Mouse (Mus musculus): ENCODE data around the gene Yod1. TPM values are rescaled to one million over a fixed set of nuclear protein-coding genes. Genes with fewer than 3 reads are reported as not detected.

The Yod1 gene
- polyA plus RNA-seq, 1 experiment from 2014 or later: 13.4 TPM

- no peaks in the 10 kb centered on the region for H3K36me3 ChIP-seq
- no peak overlapping the region for H3K4me3 ChIP-seq
- peaks cover 6% of the 10 kb centered on the region; the same call in 1 of the 2 replicates for H3K4me1 ChIP-seq
- no peak for ATAC-seq (ENCODE audit: insufficient number of reproducible peaks, insufficient read depth, low FRiP score, low TSS enrichment)
- no peaks in the 10 kb centered on the region for H3K9me3 ChIP-seq
- WGBS: 66% methylated on average over 5 of the region's 5 CpGs
- H3K27ac ChIP-seq: no peak overlapping the region
- H3K4me2 ChIP-seq (replicated peaks): no peak overlapping the region
- no peaks in the 10 kb centered on the region for H3K27me3 ChIP-seq
- H3K9ac ChIP-seq: no peak overlapping the region
These were observed 17.3 kb downstream of the Yod1 start for GRCm38 (mm10) chr1:130734452-130734851.

- WGBS: 66% methylated on average over 8 of the region's 8 CpGs
- no peak overlapping the region for H3K4me3 ChIP-seq
- no peaks in the 10 kb centered on the region for H3K9me3 ChIP-seq
- H3K36me3 ChIP-seq: no peaks in the 10 kb centered on the region
- no peak overlapping the region for H3K9ac ChIP-seq
- no peak for ATAC-seq (ENCODE audit: insufficient number of reproducible peaks, insufficient read depth, low FRiP score, low TSS enrichment)
- no peak overlapping the region for H3K27ac ChIP-seq
- H3K27me3 ChIP-seq: no peaks in the 10 kb centered on the region
- H3K4me2 ChIP-seq (replicated peaks): no peak overlapping the region
- H3K4me1 ChIP-seq: peaks cover 6% of the 10 kb centered on the region; the same call in 1 of the 2 replicates
These were observed 17.7 kb downstream of the Yod1 start for GRCm38 (mm10) chr1:130734852-130735251.

GRCm38 (mm10) chr1:130737411-130737881 is 20.3 kb downstream of the Yod1 start:
- no peaks in the 10 kb centered on the region for H3K27me3 ChIP-seq
- no peak for ATAC-seq (ENCODE audit: insufficient number of reproducible peaks, insufficient read depth, low FRiP score, low TSS enrichment)
- no peak overlapping the region for H3K4me3 ChIP-seq
- 28% methylated on average over 11 of the region's 11 CpGs for WGBS
- no peaks in the 10 kb centered on the region for H3K36me3 ChIP-seq
- H3K27ac ChIP-seq: no peak overlapping the region
- H3K4me1 ChIP-seq: no peaks in the 10 kb centered on the region
- no peak overlapping the region for H3K9ac ChIP-seq
- no peak overlapping the region for H3K4me2 ChIP-seq (replicated peaks)
- H3K9me3 ChIP-seq: no peaks in the 10 kb centered on the region

- no peak for ATAC-seq (ENCODE audit: insufficient number of reproducible peaks, insufficient read depth, low FRiP score, low TSS enrichment)
- H3K4me2 ChIP-seq (replicated peaks): no peak overlapping the region
- no peaks in the 10 kb centered on the region for H3K36me3 ChIP-seq
- WGBS: 92% methylated on average over 7 of the region's 7 CpGs
- H3K9ac ChIP-seq: no peak overlapping the region
- H3K4me3 ChIP-seq: no peak overlapping the region
- H3K9me3 ChIP-seq: no peaks in the 10 kb centered on the region
- H3K27me3 ChIP-seq: no peaks in the 10 kb centered on the region
- H3K27ac ChIP-seq: no peak overlapping the region
- no peaks in the 10 kb centered on the region for H3K4me1 ChIP-seq
These were observed 20.8 kb downstream of the Yod1 start for GRCm38 (mm10) chr1:130737916-130738315.

- no peak for ATAC-seq (ENCODE audit: insufficient number of reproducible peaks, insufficient read depth, low FRiP score, low TSS enrichment)
- Histone ChIP-seq H3K36me3 (no peaks in the 10 kb centered on the region), H3K9ac (no peak overlapping the region), H3K4me3 (no peak overlapping the region), H3K4me1 (no peaks in the 10 kb centered on the region), H3K27ac (no peak overlapping the region), H3K4me2 (replicated peaks) (no peak overlapping the region), H3K27me3 (no peaks in the 10 kb centered on the region), H3K9me3 (no peaks in the 10 kb centered on the region)
- 74% methylated on average over 3 of the region's 3 CpGs for WGBS
These were observed 21.5 kb downstream of the Yod1 start for GRCm38 (mm10) chr1:130738551-130739106.

- no peak for ATAC-seq (ENCODE audit: insufficient number of reproducible peaks, insufficient read depth, low FRiP score, low TSS enrichment)
- H3K4me1 ChIP-seq: no peaks in the 10 kb centered on the region
- no peaks in the 10 kb centered on the region for H3K36me3 ChIP-seq
- no peaks in the 10 kb centered on the region for H3K9me3 ChIP-seq
- WGBS: 85% methylated on average over 3 of the region's 3 CpGs
- H3K4me2 ChIP-seq (replicated peaks): no peak overlapping the region
- no peak overlapping the region for H3K9ac ChIP-seq
- no peak overlapping the region for H3K4me3 ChIP-seq
- no peak overlapping the region for H3K27ac ChIP-seq
- no peaks in the 10 kb centered on the region for H3K27me3 ChIP-seq
These were observed 22.5 kb downstream of the Yod1 start for GRCm38 (mm10) chr1:130739636-130740035.

GRCm38 (mm10) chr1:130740227-130740648 is 23.1 kb downstream of the Yod1 start:
- WGBS: 78% methylated on average over 4 of the region's 4 CpGs
- Histone ChIP-seq H3K4me3 (no peak overlapping the region), H3K36me3 (no peaks in the 10 kb centered on the region), H3K4me1 (no peaks in the 10 kb centered on the region), H3K4me2 (replicated peaks) (no peak overlapping the region), H3K9me3 (no peaks in the 10 kb centered on the region), H3K27ac (no peak overlapping the region), H3K9ac (no peak overlapping the region), H3K27me3 (no peaks in the 10 kb centered on the region)
- ATAC-seq (ENCODE audit: insufficient number of reproducible peaks, insufficient read depth, low FRiP score, low TSS enrichment): no peak

- H3K27me3 ChIP-seq: no peaks in the 10 kb centered on the region
- H3K9ac ChIP-seq: no peak overlapping the region
- H3K4me2 ChIP-seq (replicated peaks): no peak overlapping the region
- ATAC-seq (ENCODE audit: insufficient number of reproducible peaks, insufficient read depth, low FRiP score, low TSS enrichment): 0 out of 2 replicates have a peak, but pooled peaks have one; percentile 50
- no peaks in the 10 kb centered on the region for H3K4me1 ChIP-seq
- no peak overlapping the region for H3K27ac ChIP-seq
- no peak overlapping the region for H3K4me3 ChIP-seq
- WGBS: 51% methylated on average over 15 of the region's 15 CpGs
- H3K36me3 ChIP-seq: no peaks in the 10 kb centered on the region
- no peaks in the 10 kb centered on the region for H3K9me3 ChIP-seq
These were observed 23.9 kb downstream of the Yod1 start for GRCm38 (mm10) chr1:130740781-130741720.

- no peak for ATAC-seq (ENCODE audit: insufficient number of reproducible peaks, insufficient read depth, low FRiP score, low TSS enrichment)
These were observed 25.1 kb downstream of the Yod1 start for GRCm38 (mm10) chr1:130742201-130742600.

GRCm38 (mm10) chr1:130743775-130744174 is 26.6 kb downstream of the Yod1 start:
- Histone ChIP-seq H3K9me3 (no peaks in the 10 kb centered on the region), H3K4me1 (no peaks in the 10 kb centered on the region), H3K4me3 (no peak overlapping the region), H3K36me3 (no peaks in the 10 kb centered on the region), H3K9ac (no peak overlapping the region), H3K27ac (no peak overlapping the region), H3K27me3 (no peaks in the 10 kb centered on the region), H3K4me2 (replicated peaks) (no peak overlapping the region)
- 86% methylated on average over 1 of the region's 1 CpGs for WGBS
- ATAC-seq (ENCODE audit: insufficient number of reproducible peaks, insufficient read depth, low FRiP score, low TSS enrichment): no peak

More at GRCm38 (mm10) chr1:130742201-130742600, 25.1 kb downstream of the Yod1 start:
- no peak overlapping the region for H3K4me2 ChIP-seq (replicated peaks)
- 83% methylated on average over 7 of the region's 7 CpGs for WGBS
- H3K9ac ChIP-seq: no peak overlapping the region
- H3K27ac ChIP-seq: no peak overlapping the region
- no peaks in the 10 kb centered on the region for H3K27me3 ChIP-seq
- H3K9me3 ChIP-seq: no peaks in the 10 kb centered on the region
- H3K4me3 ChIP-seq: no peak overlapping the region
- H3K36me3 ChIP-seq: no peaks in the 10 kb centered on the region
- no peaks in the 10 kb centered on the region for H3K4me1 ChIP-seq

- ATAC-seq (ENCODE audit: insufficient number of reproducible peaks, insufficient read depth, low FRiP score, low TSS enrichment): no peak
- H3K9ac ChIP-seq: no peak overlapping the region
- no peak overlapping the region for H3K4me2 ChIP-seq (replicated peaks)
- no peaks in the 10 kb centered on the region for H3K4me1 ChIP-seq
- H3K9me3 ChIP-seq: no peaks in the 10 kb centered on the region
- H3K4me3 ChIP-seq: no peak overlapping the region
- H3K27ac ChIP-seq: no peak overlapping the region
- H3K36me3 ChIP-seq: no peaks in the 10 kb centered on the region
- H3K27me3 ChIP-seq: no peaks in the 10 kb centered on the region
- 90% methylated on average over 2 of the region's 2 CpGs for WGBS
These were observed 27.1 kb downstream of the Yod1 start for GRCm38 (mm10) chr1:130744217-130744616.

- Histone ChIP-seq H3K27me3 (no peaks in the 10 kb centered on the region), H3K27ac (no peak overlapping the region), H3K9me3 (no peaks in the 10 kb centered on the region), H3K4me1 (no peaks in the 10 kb centered on the region), H3K9ac (no peak overlapping the region), H3K4me3 (no peak overlapping the region), H3K4me2 (replicated peaks) (no peak overlapping the region), H3K36me3 (no peaks in the 10 kb centered on the region)
- ATAC-seq (ENCODE audit: insufficient number of reproducible peaks, insufficient read depth, low FRiP score, low TSS enrichment): no peak
- WGBS: 90% methylated on average over 5 of the region's 5 CpGs
These were observed 27.8 kb downstream of the Yod1 start for GRCm38 (mm10) chr1:130744961-130745360.

Measured in embryonic facial prominence, embryonic 12.5 days (tissue).